Mouse (Mus musculus): ENCODE data around the gene Trip12.

Trip12 gene

GRCm38 (mm10) chr1:84838156-84838555 is 2.2 kb downstream of the Trip12 start:
- in situ Hi-C loops (cut with MboI; ENCODE audit: low pct_unique_long_range_greater_than_20kb in 1 of 2, low sequenced_read_pairs in 2 of 2, unreplicated experiment in 1 of 2), result no loop called here

GRCm38 (mm10) chr1:84837523-84838145 is 2.7 kb downstream of the Trip12 start:
- in situ Hi-C loops (cut with MboI; ENCODE audit: low pct_unique_long_range_greater_than_20kb in 1 of 2, low sequenced_read_pairs in 2 of 2, unreplicated experiment in 1 of 2), result no loop called here

GRCm38 (mm10) chr1:84825091-84825490 is 15.2 kb downstream of the Trip12 start:
- in situ Hi-C loops (cut with MboI; ENCODE audit: low pct_unique_long_range_greater_than_20kb in 1 of 2, low sequenced_read_pairs in 2 of 2, unreplicated experiment in 1 of 2), result no loop called here

- in situ Hi-C loops (cut with MboI; ENCODE audit: low pct_unique_long_range_greater_than_20kb in 1 of 2, low sequenced_read_pairs in 2 of 2, unreplicated experiment in 1 of 2), result no loop called here
Measured at GRCm38 (mm10) chr1:84817596-84817995, 22.7 kb downstream of the Trip12 start.

- in situ Hi-C loops (cut with MboI; ENCODE audit: low pct_unique_long_range_greater_than_20kb in 1 of 2, low sequenced_read_pairs in 2 of 2, unreplicated experiment in 1 of 2), result no loop called here
Measured at GRCm38 (mm10) chr1:84803788-84804187, 36.5 kb downstream of the Trip12 start.

DNA sequence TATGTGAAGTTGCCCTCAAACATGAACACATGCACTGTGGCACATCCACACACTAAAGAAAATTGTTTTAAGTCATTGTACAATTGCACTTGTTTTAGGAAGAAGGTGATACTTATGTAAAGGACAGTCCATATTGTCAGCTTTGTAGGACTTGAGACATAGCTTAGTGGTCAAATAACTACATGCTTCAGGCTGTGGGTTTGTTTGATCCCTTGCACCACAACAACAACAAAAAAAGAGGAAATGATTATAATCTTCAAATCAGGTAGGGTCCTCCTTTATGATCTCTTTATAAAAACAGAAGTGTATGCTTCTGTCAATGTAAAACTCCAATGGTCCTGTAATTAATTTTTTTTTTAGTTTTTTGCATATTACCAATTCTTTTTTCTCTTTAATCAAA is 41.1 kb downstream of the Trip12 start:
- in situ Hi-C loops (cut with MboI; ENCODE audit: low pct_unique_long_range_greater_than_20kb in 1 of 2, low sequenced_read_pairs in 2 of 2, unreplicated experiment in 1 of 2), result no loop called here

GRCm38 (mm10) chr1:84795335-84795734 is 45.0 kb downstream of the Trip12 start:
- in situ Hi-C loops (cut with MboI; ENCODE audit: low pct_unique_long_range_greater_than_20kb in 1 of 2, low sequenced_read_pairs in 2 of 2, unreplicated experiment in 1 of 2), result no loop called here

GRCm38 (mm10) chr1:84791393-84791792 is 48.9 kb downstream of the Trip12 start:
- in situ Hi-C loops (cut with MboI; ENCODE audit: low pct_unique_long_range_greater_than_20kb in 1 of 2, low sequenced_read_pairs in 2 of 2, unreplicated experiment in 1 of 2), result no loop called here

GRCm38 (mm10) chr1:84780630-84781029 is 59.7 kb downstream of the Trip12 start:
- in situ Hi-C loops (cut with MboI; ENCODE audit: low pct_unique_long_range_greater_than_20kb in 1 of 2, low sequenced_read_pairs in 2 of 2, unreplicated experiment in 1 of 2), result no loop called here

DNA sequence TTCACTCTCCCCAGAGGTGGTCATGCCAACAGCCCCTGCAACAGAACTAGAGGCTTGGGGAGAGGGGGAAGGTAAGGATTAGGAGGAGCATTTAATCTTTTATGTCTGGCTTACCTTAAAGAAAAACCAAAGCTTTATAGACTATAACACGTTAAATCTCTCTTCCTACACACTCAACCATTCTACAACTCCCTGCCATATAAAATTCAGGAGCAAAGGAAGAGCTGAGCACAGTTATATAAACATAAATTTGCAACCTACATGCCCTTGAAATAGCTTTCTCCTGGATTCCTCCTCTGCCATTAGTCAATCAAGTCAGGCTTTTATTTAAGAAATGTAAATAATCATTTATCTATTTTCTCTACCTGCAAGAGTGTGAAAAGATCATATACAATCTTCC is 62.9 kb downstream of the Trip12 start:
- in situ Hi-C loops (cut with MboI; ENCODE audit: low pct_unique_long_range_greater_than_20kb in 1 of 2, low sequenced_read_pairs in 2 of 2, unreplicated experiment in 1 of 2), result no loop called here

DNA sequence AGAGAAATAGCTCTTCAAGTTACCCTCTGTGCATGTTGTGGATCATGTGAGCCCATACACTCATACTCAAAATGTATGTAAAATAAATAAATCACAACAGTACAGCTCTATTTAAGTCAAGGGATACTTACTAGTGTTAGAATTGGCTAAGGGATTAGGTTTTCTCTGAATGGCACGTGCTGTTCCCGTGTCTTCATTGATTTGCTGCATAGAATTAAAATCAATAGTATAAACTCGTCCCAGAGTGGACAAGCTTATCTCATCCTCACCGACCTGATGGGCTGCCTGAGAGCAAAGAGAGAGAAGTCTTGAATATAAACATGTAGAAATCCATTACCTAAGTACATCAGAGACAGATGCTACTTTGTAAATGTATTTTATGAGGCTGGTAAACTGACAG is 81.5 kb downstream of the Trip12 start:
- in situ Hi-C loops (cut with MboI; ENCODE audit: low pct_unique_long_range_greater_than_20kb in 1 of 2, low sequenced_read_pairs in 2 of 2, unreplicated experiment in 1 of 2), result no loop called here

GRCm38 (mm10) chr1:84742156-84742555 is 98.2 kb downstream of the Trip12 start:
- in situ Hi-C loops (cut with MboI; ENCODE audit: low pct_unique_long_range_greater_than_20kb in 1 of 2, low sequenced_read_pairs in 2 of 2, unreplicated experiment in 1 of 2), result no loop called here

DNA sequence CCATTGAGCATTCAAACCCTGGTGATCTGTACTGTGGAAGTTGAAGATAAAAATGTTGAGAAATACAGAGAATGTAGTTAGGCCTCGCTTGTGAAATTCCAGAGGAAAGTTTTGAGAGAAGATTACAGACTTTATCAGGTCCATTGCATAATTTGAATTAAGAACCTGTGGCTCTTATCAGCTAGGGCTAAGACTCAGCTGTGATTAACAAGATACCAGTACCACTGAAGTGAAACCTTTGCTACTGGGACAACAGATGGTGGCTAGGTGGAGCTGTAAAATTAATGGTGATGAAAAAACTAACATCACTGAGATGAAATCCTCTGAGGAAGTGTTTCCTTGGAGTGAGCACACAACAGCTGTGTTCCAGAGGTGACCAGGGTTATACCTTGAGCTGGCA is 100.2 kb downstream of the Trip12 start:
- in situ Hi-C loops (cut with MboI; ENCODE audit: low pct_unique_long_range_greater_than_20kb in 1 of 2, low sequenced_read_pairs in 2 of 2, unreplicated experiment in 1 of 2), result no loop called here

DNA sequence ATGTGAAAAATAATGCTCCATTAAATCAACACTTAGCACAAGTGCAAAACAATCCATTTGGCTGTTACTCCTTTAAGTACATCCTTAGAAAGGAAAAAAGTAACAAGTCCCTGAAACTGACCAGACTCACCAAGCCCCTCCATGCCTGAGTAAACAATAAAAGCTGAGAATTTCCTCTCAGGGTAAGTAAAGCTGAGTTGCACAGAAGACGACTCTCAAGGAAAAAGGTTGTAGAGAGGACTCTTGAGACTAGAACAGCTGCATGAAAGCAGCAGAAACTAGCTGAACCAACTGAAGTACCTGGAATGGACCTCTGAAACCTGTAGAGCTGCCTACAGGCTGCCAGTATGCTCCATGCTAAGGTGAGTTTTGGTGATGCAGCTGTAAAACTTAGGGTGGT is 103.2 kb downstream of the Trip12 start:
- in situ Hi-C loops (cut with MboI; ENCODE audit: low pct_unique_long_range_greater_than_20kb in 1 of 2, low sequenced_read_pairs in 2 of 2, unreplicated experiment in 1 of 2), result no loop called here

DNA sequence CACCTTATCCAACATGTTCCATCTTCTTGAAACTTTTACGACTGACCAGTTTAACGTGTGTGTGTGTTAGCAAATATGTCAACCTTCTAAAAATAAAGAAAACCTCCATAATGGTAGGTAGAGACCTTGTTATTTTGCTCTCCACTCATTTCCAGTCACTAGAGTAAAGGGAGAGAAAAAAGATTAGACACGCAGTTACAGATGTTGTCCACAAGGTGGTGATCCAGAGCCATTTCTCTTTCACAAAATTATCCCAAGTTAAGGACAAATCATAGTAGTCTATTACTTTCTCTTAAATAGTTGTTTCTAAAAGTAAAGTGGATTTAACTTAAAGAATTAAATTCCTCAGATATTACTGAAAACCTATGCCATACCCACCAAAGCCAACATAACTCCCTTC is 106.5 kb downstream of the Trip12 start:
- in situ Hi-C loops (cut with MboI; ENCODE audit: low pct_unique_long_range_greater_than_20kb in 1 of 2, low sequenced_read_pairs in 2 of 2, unreplicated experiment in 1 of 2), result no loop called here

- in situ Hi-C loops (cut with MboI; ENCODE audit: low pct_unique_long_range_greater_than_20kb in 1 of 2, low sequenced_read_pairs in 2 of 2, unreplicated experiment in 1 of 2), result no loop called here
Measured at GRCm38 (mm10) chr1:84731763-84732162, 108.6 kb downstream of the Trip12 start.

- in situ Hi-C loops (cut with MboI; ENCODE audit: low pct_unique_long_range_greater_than_20kb in 1 of 2, low sequenced_read_pairs in 2 of 2, unreplicated experiment in 1 of 2), result loop anchor here in 1 of 2 experiments (10.0 kb wide), 1 partner anchor 162 kb away; no protein-coding TSS in a partner anchor
Measured at GRCm38 (mm10) chr1:84722841-84723240, 117.5 kb downstream of the Trip12 start.

- in situ Hi-C loops (cut with MboI; ENCODE audit: low pct_unique_long_range_greater_than_20kb in 1 of 2, low sequenced_read_pairs in 2 of 2, unreplicated experiment in 1 of 2), result loop anchor here in 1 of 2 experiments (10.0 kb wide), 1 partner anchor 162 kb away; no protein-coding TSS in a partner anchor
Measured at GRCm38 (mm10) chr1:84722371-84722770, 117.9 kb downstream of the Trip12 start.

DNA sequence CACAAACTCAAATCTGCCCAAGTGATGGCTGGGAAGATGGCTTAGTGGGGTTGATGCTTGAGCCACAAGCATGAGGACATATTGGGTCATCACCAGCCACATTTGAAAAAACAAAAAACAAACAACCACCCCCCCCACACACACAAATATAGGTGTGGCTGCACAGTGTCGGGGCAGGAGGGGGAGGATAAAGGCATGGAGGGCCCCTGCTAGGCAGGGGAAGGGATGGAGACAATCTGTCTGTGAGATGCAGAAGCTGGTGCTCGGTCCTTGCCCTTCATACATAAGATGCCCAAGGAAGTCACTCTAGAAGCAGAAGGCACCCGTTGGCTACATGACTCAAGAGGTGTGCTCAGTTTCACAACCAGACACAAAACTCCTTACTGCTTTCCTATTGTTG is 118.4 kb downstream of the Trip12 start:
- in situ Hi-C loops (cut with MboI; ENCODE audit: low pct_unique_long_range_greater_than_20kb in 1 of 2, low sequenced_read_pairs in 2 of 2, unreplicated experiment in 1 of 2), result loop anchor here in 1 of 2 experiments (10.0 kb wide), 1 partner anchor 163 kb away; no protein-coding TSS in a partner anchor
